Mouse (Mus musculus): Measurements from ENCODE around the gene Ldlr. TPM values are rescaled to one million over a fixed set of nuclear protein-coding genes. Genes with fewer than 3 reads are reported as not detected.
A peak's percentile ranks its signal among the peaks of the same experiment; 100 is the strongest.
"Not testable (repeated sequence)": the region's sequence is repeated elsewhere in the genome, so short reads cannot be mapped to it uniquely, and the experiment has no call there.

Gene Ldlr
- polyA plus RNA-seq, 1 experiment = 42.8 TPM

DNA sequence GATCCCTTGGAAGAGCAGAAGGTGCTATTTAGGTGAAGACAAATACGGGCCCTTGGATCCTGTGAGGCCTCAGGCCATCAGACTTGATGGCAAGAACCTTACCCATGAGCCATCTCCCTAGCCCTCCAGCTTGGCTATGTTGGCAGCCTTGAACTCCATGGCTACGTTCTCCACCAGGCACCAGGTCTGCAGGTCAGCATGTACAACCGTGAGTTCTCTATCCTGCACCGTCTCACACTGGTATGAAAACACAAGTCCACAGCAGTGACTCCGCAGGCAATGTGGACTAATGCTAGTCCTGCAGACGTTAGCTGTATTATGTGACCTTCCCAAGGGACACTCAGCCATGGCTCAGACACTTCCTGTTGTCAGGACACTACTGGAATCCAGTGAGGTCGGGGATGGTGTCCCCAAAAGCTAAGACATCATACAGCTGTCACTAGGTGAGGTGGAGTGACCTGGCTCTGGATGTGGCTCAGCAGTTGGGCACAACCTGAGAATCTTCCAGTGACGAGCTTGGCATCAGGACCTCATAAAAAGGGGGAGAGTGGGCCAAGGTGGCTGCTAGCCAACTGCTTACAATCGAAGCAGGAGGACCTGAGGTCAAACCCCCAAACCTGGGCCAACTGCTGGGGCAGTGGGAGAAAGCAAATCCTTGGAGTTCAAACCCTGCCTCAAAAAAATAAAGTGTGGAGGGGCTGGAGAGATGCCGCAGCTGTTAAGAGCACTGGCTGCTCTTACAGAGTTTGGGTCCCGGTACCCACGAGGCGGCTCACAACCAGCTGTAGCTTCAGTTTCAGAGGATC lies 31.4 kb downstream of the Ldlr start:
- no peak for DNase-seq (ENCODE audit: low read depth)

DNA sequence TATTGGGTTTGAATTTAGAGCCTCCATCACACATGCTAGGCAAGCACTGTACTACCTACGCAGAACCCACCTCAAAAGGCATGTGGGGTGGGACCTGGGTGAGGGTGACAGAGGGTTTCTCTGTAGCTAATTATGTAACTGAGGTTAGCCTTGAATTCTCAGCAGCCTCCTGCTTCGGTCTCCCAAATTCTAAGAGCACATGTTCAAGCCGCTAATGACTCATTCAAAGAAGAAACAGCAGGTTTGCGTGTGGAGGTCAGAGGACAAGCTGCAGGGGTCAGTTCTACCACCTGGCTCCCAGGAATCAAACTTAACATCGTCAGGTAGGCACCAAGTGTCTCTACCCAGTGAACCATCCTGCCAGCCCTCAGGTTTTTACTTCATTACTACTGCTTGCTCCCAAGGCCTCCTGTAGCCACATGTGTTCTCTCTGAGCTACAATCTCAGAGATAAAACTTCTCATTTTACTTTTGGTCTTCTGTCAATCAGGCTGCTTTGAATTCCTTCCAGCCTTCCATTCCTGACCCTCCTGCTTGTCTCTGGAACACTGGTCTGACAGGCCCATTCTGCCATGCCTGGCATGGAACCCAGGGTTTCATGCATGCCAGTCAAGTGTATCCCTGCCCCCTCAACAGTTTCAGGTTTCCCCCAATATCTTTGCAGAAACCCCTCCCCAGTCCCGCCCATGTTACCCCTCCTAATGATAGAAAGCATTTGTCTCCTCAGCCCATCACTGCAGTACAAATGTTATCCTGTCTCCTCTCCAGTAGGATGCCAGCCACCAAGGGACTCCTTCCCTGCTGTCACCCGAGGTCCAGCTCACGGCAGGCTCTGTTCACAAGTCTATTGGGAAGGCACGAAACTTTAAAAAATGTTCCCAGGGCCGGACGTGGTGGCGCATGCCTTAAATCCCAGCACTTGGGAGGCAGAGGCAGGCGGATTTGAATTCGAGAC lies 35.6 kb downstream of the Ldlr start:
- no peak for DNase-seq (ENCODE audit: low read depth)

- DNase-seq (ENCODE audit: low read depth) = no peak
Observed at GRCm38 (mm10) chr9:21759718-21760117, 36.4 kb downstream of the Ldlr start.

DNA sequence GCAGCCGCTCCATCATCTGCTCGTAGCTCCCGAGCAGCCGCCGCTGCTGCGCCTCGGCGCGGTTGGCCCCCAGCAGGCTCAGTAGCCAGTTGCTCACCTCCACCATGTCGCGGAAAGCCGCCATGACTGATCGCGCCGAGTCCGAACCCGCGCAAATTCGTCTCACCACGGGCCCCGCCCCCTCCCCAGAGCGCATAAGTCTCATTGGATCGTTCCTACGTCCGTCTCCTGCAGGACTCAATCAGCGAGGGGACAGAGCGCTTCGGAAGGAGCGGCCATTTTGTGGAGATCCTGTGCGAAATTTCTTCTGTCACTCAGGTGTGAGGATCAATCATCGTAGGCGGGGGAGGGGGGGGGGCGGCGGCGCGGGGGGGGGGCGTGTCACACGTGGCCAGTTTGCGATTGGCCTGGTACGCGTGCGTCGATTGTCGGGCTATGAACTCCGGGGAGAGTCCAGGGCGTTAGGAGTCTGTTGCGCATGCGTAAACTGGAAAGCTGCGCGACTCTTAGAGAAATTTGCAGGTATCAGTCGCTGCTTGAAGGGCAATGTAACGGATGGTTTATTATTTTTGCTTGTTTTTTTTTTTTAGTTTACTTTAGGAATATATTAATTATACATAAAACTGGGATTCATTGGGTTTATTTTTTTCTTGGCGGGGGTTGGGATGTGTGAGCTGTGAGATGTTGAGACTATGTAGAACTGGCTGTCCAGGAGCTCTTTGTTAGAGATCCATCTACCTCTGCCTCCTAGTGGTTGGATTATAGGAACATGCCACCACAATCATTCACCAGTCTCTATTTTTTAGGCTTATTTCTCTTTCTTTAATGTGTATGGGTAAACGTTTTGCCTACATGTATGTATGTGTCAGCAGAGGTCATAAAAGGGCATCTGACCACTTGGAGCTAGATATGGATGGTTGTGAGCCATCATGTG lies 37.1 kb downstream of the Ldlr start, which contains the start of gene Spc24:
Gene Spc24, minus strand, starts transcription at position 149 of the 934 bp plus-strand sequence.
- DNase-seq (ENCODE audit: low read depth) = peak; percentile 80

GRCm38 (mm10) chr9:21762135-21762534 lies 38.9 kb downstream of the Ldlr start:
- DNase-seq (ENCODE audit: low read depth) = no peak

DNA sequence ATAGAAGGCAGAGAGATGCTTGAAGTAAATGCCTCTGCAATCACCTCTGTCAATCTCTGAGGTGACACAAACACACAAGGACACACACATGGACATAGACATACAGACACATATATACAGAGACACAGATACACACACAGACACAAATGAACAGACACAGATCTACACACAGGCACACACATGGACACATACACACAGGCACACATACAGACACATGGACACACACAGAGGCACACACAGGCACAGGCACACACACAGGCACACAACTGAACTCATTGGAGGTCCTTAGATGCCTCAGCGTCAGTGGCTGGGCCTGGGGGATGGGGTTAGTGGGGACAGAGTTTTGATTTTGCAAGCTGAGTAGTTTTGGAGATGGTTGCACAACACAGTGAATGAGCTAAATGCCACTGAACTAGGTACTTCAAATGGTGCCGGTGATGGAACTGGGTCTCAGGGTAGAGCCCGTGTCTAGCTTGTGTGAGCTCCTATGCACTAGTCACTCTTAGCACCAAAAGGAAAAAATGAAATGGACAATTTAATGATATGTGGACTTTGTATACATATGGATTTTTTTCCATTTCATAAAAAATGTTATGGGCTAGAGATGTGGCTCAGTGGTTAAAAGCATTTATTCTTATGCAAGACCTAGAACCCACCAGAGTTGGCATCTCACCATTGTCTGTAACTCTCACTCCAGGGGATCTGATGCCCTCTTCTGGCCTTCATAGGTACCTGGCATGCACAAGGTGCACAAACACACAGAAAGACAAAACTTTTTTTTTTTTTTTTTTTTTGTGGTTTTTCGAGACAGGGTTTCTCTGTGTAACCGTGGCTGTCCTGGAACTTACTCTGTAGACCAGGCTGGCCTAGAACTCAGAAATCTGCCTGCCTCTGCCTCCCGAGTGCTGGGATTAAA lies 41.1 kb downstream of the Ldlr start:
- DNase-seq (ENCODE audit: low read depth) = no peak

DNA sequence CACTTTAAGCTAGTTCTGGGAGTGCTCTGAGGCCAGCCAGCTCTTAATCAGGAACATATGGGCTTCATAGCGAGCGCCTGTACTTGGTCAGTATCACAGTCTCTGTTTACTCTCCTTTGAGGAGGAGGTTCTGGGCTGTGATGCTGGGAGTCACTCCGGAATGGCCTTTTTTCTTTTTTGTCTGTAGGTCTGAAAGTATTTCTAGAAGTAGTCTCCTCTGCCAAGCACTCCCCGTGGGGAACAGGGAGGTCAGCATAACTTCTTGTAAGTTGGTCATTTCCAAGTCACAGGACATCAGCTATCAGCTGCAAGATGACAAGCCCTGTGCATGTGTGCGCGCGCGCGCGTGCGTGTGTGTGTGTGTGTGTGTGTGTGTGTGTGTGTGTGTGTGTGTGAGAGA lies 44.6 kb downstream of the Ldlr start:
- DNase-seq (ENCODE audit: low read depth) = no peak

DNA sequence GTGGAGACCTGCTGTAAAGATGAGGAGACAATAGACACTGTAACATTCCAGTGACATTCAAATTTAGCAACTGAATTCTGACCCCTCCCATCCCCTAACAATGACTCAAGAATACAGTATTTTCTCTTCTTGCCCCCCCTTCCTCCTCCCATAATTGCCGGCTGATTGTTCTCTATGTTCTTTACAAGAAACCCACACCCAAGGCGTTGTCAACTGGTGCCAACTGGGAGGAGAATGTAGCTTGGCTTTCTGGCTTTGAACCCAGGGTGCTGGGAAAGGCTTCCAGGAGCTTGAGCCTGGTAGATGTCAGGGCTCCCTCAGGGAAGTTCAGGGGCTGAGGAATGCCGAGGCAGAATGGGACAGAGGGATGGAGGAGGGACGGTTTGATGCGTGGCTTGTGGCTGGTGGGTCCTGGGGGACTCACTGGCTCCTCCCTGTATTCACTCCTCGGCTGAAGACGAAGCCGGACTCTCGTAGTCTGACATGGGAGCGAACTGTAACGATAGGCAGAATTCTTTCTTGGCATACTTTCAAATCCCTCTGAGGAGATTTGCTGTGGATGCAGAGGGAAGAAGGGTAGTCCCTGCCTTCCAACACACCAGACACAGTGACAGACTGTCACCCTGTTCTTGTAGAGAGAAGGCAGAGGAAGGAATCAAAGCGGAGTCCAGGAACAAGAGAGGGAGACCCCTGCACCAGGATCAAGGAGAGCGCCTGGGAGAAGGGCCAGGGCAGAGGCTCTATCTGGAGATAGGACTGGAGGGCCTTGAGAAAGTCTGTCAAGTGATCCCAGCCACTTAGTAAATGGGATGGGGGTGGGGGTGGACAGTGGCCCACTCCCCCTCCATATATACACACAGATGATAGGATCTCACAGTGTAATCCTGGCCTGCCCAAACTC lies 45.5 kb downstream of the Ldlr start:
- DNase-seq (ENCODE audit: low read depth) = no peak

- DNase-seq (ENCODE audit: low read depth) = no peak
Observed at GRCm38 (mm10) chr9:21769558-21770183, 46.4 kb downstream of the Ldlr start.

GRCm38 (mm10) chr9:21773396-21773795 lies 50.1 kb downstream of the Ldlr start:
- not testable (repeated sequence) for DNase-seq (ENCODE audit: low read depth)

DNA sequence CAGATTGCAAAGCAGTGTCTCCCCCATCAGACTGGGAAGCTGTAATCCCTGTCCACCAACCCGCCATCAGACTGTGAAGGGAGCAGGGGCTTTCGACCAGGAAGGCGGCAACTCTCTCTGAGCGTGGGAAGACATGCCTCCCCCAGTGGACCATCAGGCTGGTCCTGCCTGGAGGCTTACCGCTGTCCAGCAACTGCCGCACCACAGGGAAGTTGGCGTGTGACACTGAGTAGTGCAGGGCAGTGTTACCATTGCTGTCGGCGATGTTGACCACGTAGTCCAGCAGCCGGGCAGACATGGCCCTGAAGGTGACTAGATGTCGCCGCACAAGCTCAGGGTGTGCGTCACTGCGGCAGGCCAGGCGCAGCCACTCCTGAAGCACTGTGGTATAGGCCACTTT lies 51.1 kb downstream of the Ldlr start:
- DNase-seq (ENCODE audit: low read depth) = no peak

DNA sequence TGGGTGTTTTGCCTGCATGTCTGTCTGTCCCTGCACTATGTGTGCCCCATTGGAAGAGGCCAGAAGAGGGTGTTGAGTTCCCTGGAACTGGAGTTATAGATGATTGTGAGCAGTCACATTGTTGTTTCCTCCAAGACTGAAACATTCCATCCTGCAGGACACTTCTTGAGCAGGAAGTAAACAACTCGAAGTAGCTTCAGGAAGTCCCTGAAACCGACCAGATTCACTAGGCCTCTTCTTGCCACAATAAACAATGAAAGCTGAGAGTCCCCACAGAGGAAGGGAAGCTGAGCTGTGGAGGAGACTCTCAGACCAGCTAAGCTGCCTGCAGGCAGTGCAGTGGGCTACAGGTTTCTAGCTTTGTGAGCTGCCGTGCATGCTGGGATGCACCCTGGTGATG lies 54.4 kb downstream of the Ldlr start:
- no peak for DNase-seq (ENCODE audit: low read depth)

DNA sequence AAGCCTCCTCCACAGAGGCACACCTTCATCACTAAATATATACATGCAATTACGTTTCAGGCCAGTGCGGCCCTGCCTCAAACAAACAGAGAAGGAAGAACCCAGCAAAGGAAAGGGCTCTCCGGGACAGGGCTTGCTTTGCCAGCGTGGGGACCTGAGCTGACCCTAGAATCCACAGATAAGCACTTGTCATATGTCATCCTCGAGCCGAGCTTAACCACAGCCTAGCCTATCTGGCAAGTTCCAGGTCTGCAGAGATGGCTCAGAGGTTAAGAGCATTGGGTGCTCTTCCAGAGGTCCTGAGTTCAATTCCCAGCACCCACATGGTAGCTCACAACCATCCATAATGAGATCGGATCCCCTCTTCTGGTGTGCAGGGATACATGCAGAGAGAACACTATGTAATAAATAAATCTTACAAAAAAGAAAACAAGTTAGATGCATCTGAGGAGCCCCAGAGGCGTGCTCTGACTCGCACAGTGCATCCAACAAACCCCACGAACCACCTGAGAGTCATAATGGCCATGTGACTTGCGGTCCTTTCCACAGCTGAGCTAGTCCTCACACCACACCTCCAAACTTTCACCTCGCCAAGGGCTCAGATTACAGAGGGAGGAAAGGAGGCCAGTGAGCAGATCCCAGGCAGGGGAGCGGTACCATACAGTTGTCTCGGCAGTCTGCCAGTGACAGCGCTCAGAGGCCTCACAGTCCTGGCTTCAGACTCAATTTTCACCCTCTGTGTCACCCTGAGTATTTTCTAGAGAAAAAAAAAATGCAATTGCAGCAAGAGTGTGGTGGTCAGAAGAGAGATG lies 58.6 kb downstream of the Ldlr start:
- DNase-seq (ENCODE audit: low read depth) = no peak

- DNase-seq (ENCODE audit: low read depth) = no peak
Observed at GRCm38 (mm10) chr9:21784517-21785307, 61.4 kb downstream of the Ldlr start.

- DNase-seq (ENCODE audit: low read depth) = not testable (repeated sequence)
Observed at GRCm38 (mm10) chr9:21786309-21786708, 63.0 kb downstream of the Ldlr start.

DNA sequence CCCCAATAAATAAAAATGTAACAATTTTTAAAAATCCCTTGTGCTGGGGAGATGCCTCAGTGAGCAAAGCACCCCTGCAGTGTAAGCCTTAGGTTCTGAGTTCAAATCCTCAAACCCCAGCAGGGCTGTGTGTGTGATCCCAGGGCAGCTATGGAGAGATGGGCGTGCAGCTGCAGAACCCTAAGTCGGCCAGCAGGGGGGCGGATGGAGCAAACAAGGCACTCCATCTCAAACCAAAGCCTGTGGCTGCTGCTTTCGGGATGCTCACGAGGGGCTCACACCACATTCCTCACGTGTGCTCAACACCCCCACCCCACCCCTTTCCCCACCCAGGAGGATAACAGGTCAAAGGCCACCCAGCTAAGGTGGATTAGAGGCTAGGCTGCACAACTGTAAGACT lies 63.6 kb downstream of the Ldlr start:
- DNase-seq (ENCODE audit: low read depth) = no peak

- DNase-seq (ENCODE audit: low read depth) = no peak
Observed at GRCm38 (mm10) chr9:21787654-21788053, 64.4 kb downstream of the Ldlr start.
